ENCODE assay signal across 8 mouse cellular contexts in genomic region chr1:178317275-178318001, GRCm38 (mm10). TPM values are rescaled to one million over a fixed set of nuclear protein-coding genes. Genes with fewer than 3 reads are reported as not detected.
DNase-seq lines count a peak whose midpoint lies in the region; ATAC-seq and TF ChIP-seq lines count a peak whose summit lies in the region.

No protein-coding gene starts in this region.

- no peak for TF ChIP-seq CTCF in embryonic fibroblast, embryonic 13.5 days (IDR thresholded peaks at IDR 0.05; ENCODE audit: borderline replicate concordance, insufficient read depth, low read length)

- H3K36me3 ChIP-seq in erythroblast, embryonic 14.5 days (ENCODE audit: control insufficient read depth) = peaks cover 43% of the 10 kb centered on the region
- H3K36me3 ChIP-seq in liver, embryonic 11.5 days (ENCODE audit: control insufficient read depth, insufficient read depth, low read length) = peaks cover 8% of the 10 kb centered on the region

- 36% methylated on average over 10 of the region's 10 CpGs for WGBS in liver, embryonic 11.5 days

- peaks cover 71% of the 10 kb centered on the region for H3K4me1 ChIP-seq in erythroblast, embryonic 14.5 days (ENCODE audit: control insufficient read depth)
- H3K4me1 ChIP-seq in embryonic fibroblast, embryonic 13.5 days (ENCODE audit: control insufficient read depth, insufficient read depth, low read length) = peaks cover 5% of the 10 kb centered on the region
- H3K4me1 ChIP-seq in liver, embryonic 11.5 days (replicated peaks; ENCODE audit: control insufficient read depth, insufficient read depth, low read length) = peaks cover 17% of the 10 kb centered on the region

- H3K27ac ChIP-seq in embryonic fibroblast, embryonic 13.5 days (ENCODE audit: insufficient read depth, low read length) = peak overlapping the region; percentile 99
- peak overlapping the region; percentile 94 for H3K27ac ChIP-seq in liver, embryonic 11.5 days (ENCODE audit: low read depth, low read length)

- H3K9me3 ChIP-seq in erythroblast, embryonic 14.5 days (ENCODE audit: control insufficient read depth, low read length) = no peaks in the 10 kb centered on the region
- no peaks in the 10 kb centered on the region for H3K9me3 ChIP-seq in liver, embryonic 11.5 days (ENCODE audit: control insufficient read depth, low read length)

- peak overlapping the region; percentile 79 for H3K9ac ChIP-seq in liver, embryonic 11.5 days (ENCODE audit: low read depth, low read length)

- DNase-seq in 416B (ENCODE audit: low read depth) = peak; percentile 70
- no peak for DNase-seq in liver, embryonic 11.5 days (ENCODE audit: low spot score)
- DNase-seq in right cerebral cortex, adult 2 months (ENCODE audit: low spot score in 2 of 2) = no peak
- DNase-seq in layer of hippocampus, postnatal 25 days (ENCODE audit: extremely low spot score in 1 of 2, low spot score in 1 of 2) = no peak
- DNase-seq in kidney, adult 8-10 months = no peak

- no peak for TF ChIP-seq POLR2A in embryonic fibroblast, embryonic 13.5 days (IDR thresholded peaks at IDR 0.05; ENCODE audit: low read depth, low read length)

- peak overlapping the region; percentile 95 for H3K4me3 ChIP-seq in erythroblast, embryonic 14.5 days (replicated peaks)
- no peak overlapping the region for H3K4me3 ChIP-seq in embryonic fibroblast, embryonic 13.5 days (ENCODE audit: insufficient read depth, low read length)
- H3K4me3 ChIP-seq in liver, embryonic 11.5 days (ENCODE audit: low read depth, low read length) = peak overlapping the region; percentile 72

- no peaks in the 10 kb centered on the region for H3K27me3 ChIP-seq in erythroblast, embryonic 14.5 days (ENCODE audit: control insufficient read depth)
- H3K27me3 ChIP-seq in liver, embryonic 11.5 days (replicated peaks; ENCODE audit: control insufficient read depth, insufficient read depth, low read length) = no peaks in the 10 kb centered on the region

- no peak for ATAC-seq in erythroblast, adult 5-6 weeks (replicated peaks; ENCODE audit: low FRiP score, poor library complexity, severe bottlenecking)
- no peak for ATAC-seq in liver, embryonic 11.5 days (replicated peaks; ENCODE audit: low FRiP score)

- H3K4me2 ChIP-seq in liver, embryonic 11.5 days = peak overlapping the region; percentile 70

RNA-seq across cellular contexts. Expression of gene Cox20, which starts 1.5 kb away (rescaled TPM):
- 4.2 TPM in 2 replicates for polyA plus RNA-seq in erythroblast, embryonic 14.5 days (2012)
- 53.6 and 94.9 TPM in 2 replicates for total RNA-seq in erythroblast, adult 5-6 weeks (2015; ENCODE audit: low replicate concordance)
- total RNA-seq in erythroblast, adult 5-6 weeks (2017; ENCODE audit: low replicate concordance) = 54.2 and 68.2 TPM in 2 replicates
- polyA plus RNA-seq in embryonic fibroblast, embryonic 13.5 days (2011; ENCODE audit: insufficient read length, low read depth, missing spikeins) = 55.7 and 66.8 TPM in 2 replicates
- polyA plus RNA-seq in liver, embryonic 11.5 days (2014; fragmentation: Nextera tagmentation; extraction: Ambion mirVana) = 108 and 129 TPM in 2 replicates
- 10 to 100 TPM; 38.4 to 39.1 TPM for total RNA-seq in layer of hippocampus, postnatal 25 days (2021)

RNA-seq across cellular contexts. Expression of gene Hnrnpu, which starts 20.2 kb away (rescaled TPM):
- 26.2 and 32.3 TPM in 2 replicates for polyA plus RNA-seq in erythroblast, embryonic 14.5 days (2012)
- total RNA-seq in erythroblast, adult 5-6 weeks (2015; ENCODE audit: low replicate concordance) = 125 and 168 TPM in 2 replicates
- 167 and 210 TPM in 2 replicates for total RNA-seq in erythroblast, adult 5-6 weeks (2017; ENCODE audit: low replicate concordance)
- polyA plus RNA-seq in embryonic fibroblast, embryonic 13.5 days (2011; ENCODE audit: insufficient read length, low read depth, missing spikeins) = 522 and 619 TPM in 2 replicates
- 571 and 620 TPM in 2 replicates for polyA plus RNA-seq in liver, embryonic 11.5 days (2014; fragmentation: Nextera tagmentation; extraction: Ambion mirVana)
- 100 to 1,000 TPM; 348 to 416 TPM for total RNA-seq in layer of hippocampus, postnatal 25 days (2021)

Comparison
In these comparisons a context has a peak if more than half of its experiments do, and no peak if none do; other contexts are left out.
1. RNA of gene Cox20, which starts 1.5 kb away (polyA plus RNA-seq): 108 to 129 TPM in liver, embryonic 11.5 days and 55.7 to 66.8 TPM in embryonic fibroblast, embryonic 13.5 days; 4.2 TPM in erythroblast, embryonic 14.5 days; every median in the first group is over 10 times any median in the second.
2. RNA of gene Hnrnpu, which starts 20.2 kb away (polyA plus RNA-seq): 522 to 619 TPM in embryonic fibroblast, embryonic 13.5 days and 571 to 620 TPM in liver, embryonic 11.5 days; 26.2 to 32.3 TPM in erythroblast, embryonic 14.5 days; every median in the first group is over 10 times any median in the second.